Mouse (Mus musculus): ENCODE results near the gene Eif4a3. TPM values are rescaled to one million over a fixed set of nuclear protein-coding genes. Genes with fewer than 3 reads are reported as not detected.
A peak's percentile ranks its signal among the peaks of the same experiment; 100 is the strongest.
"Not testable (repeated sequence)": the region's sequence is repeated elsewhere in the genome, so short reads cannot be mapped to it uniquely, and the experiment has no call there.

Eif4a3 gene
- polyA plus RNA-seq, 1 experiment from 2014 or later: 165 TPM

DNA sequence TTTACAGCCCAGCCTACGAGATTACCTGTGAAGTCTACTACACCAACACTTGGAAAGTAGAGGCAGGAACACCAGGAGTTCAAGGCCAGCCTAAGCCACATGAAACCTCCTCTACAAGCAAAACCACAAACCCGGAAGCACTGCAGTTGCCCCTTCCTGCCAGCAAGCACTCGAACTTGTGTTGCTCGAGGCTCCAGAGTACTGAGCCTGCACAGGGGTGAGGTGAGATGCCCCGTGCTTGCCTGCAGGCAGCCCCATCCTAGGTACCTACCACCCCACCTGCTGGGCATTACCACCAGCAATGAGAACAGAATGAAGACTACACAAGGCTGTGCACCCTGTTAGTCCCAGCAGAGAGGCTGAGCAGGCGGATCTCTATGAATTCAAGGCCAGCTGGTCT, 1.9 kb downstream of the Eif4a3 start:
- no peaks in the 10 kb centered on the region for H3K9me3 ChIP-seq (replicated peaks)
- no peak overlapping the region for H3K27ac ChIP-seq (replicated peaks)
- H3K27me3 ChIP-seq: peaks cover 12% of the 10 kb centered on the region; the same call in 1 of the 2 replicates
- peaks cover 28% of the 10 kb centered on the region for H3K4me1 ChIP-seq (replicated peaks)
- H3K4me2 ChIP-seq: peak overlapping the region; percentile 94
- WGBS (ENCODE audit: insufficient replicate concordance): 38% methylated on average over 6 of the region's 6 CpGs
- H3K9ac ChIP-seq: no peak overlapping the region
- peak overlapping the region; percentile 87 for H3K4me3 ChIP-seq (replicated peaks)
- peaks cover 52% of the 10 kb centered on the region for H3K36me3 ChIP-seq (replicated peaks)
- no peak for ATAC-seq (ENCODE audit: insufficient read depth)

GRCm38 (mm10) chr11:119292861-119293260, 7.0 kb downstream of the Eif4a3 start:
- H3K27ac ChIP-seq (replicated peaks); H3K9me3 ChIP-seq (replicated peaks); H3K4me2 ChIP-seq; H3K4me3 ChIP-seq (replicated peaks); H3K9ac ChIP-seq; H3K4me1 ChIP-seq (replicated peaks); ATAC-seq (ENCODE audit: insufficient read depth); H3K27me3 ChIP-seq: not testable (repeated sequence)
- 79% methylated on average over 8 of the region's 8 CpGs for WGBS (ENCODE audit: insufficient replicate concordance)
- peaks cover 98% of the 10 kb centered on the region for H3K36me3 ChIP-seq (replicated peaks)

- Histone ChIP-seq H3K4me1 (replicated peaks) (no peaks in the 10 kb centered on the region), H3K4me2 (no peak overlapping the region), H3K36me3 (replicated peaks) (peaks cover 60% of the 10 kb centered on the region)
Measured at GRCm38 (mm10) chr11:119287207-119287992, 12.5 kb downstream of the Eif4a3 start.

GRCm38 (mm10) chr11:119285791-119286527, 13.9 kb downstream of the Eif4a3 start:
- Histone ChIP-seq H3K9ac (no peak overlapping the region), H3K4me1 (replicated peaks) (no peaks in the 10 kb centered on the region), H3K4me3 (replicated peaks) (no peak overlapping the region), H3K4me2 (no peak overlapping the region), H3K27me3 (no peaks in the 10 kb centered on the region), H3K27ac (replicated peaks) (no peak overlapping the region), H3K9me3 (replicated peaks) (no peaks in the 10 kb centered on the region), H3K36me3 (replicated peaks) (peaks cover 46% of the 10 kb centered on the region)
- WGBS (ENCODE audit: insufficient replicate concordance): 66% methylated on average over 9 of the region's 9 CpGs
- no peak for ATAC-seq (ENCODE audit: insufficient read depth)

More at GRCm38 (mm10) chr11:119287207-119287992, 12.5 kb downstream of the Eif4a3 start:
- H3K9ac ChIP-seq: no peak overlapping the region
- H3K9me3 ChIP-seq (replicated peaks): no peaks in the 10 kb centered on the region
- no peaks in the 10 kb centered on the region for H3K27me3 ChIP-seq
- H3K4me3 ChIP-seq (replicated peaks): no peak overlapping the region
- no peak for ATAC-seq (ENCODE audit: insufficient read depth)
- no peak overlapping the region for H3K27ac ChIP-seq (replicated peaks)
- WGBS (ENCODE audit: insufficient replicate concordance): 83% methylated on average over 20 of the region's 20 CpGs

DNA sequence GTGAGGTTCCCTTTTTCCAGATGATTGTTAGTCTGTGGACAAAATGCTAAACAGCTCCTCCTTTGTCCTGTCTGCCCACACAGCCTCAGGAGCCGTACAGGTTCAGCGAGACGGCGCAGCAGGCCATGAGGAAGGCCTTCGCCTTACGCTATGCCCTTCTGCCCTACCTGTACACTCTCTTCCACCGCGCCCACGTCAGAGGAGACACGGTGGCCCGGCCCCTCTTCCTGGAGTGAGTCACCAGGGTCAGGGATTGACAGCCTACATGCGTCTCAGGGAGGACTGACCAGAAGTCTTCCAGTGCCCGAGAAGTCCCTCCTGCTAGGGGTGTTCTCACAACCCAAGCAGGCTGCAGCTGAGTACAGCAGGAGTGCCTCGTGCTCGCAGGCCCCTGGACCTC, 18.9 kb downstream of the Eif4a3 start:
- no peak for ATAC-seq (ENCODE audit: insufficient read depth)
- WGBS (ENCODE audit: insufficient replicate concordance): 78% methylated on average over 15 of the region's 15 CpGs
- Histone ChIP-seq H3K27ac (replicated peaks) (no peak overlapping the region), H3K4me1 (replicated peaks) (no peaks in the 10 kb centered on the region), H3K36me3 (replicated peaks) (no peaks in the 10 kb centered on the region; the same call in 1 of the 2 replicates), H3K9ac (no peak overlapping the region), H3K9me3 (replicated peaks) (no peaks in the 10 kb centered on the region), H3K27me3 (no peaks in the 10 kb centered on the region), H3K4me3 (replicated peaks) (no peak overlapping the region), H3K4me2 (no peak overlapping the region)

- ATAC-seq (ENCODE audit: insufficient read depth): no peak
- H3K4me2 ChIP-seq: no peak overlapping the region
- no peak overlapping the region for H3K27ac ChIP-seq (replicated peaks)
- no peak overlapping the region for H3K4me3 ChIP-seq (replicated peaks)
- H3K27me3 ChIP-seq: no peaks in the 10 kb centered on the region
- 75% methylated on average over 8 of the region's 8 CpGs for WGBS (ENCODE audit: insufficient replicate concordance)
- peaks cover 18% of the 10 kb centered on the region for H3K4me1 ChIP-seq (replicated peaks)
- H3K9ac ChIP-seq: no peak overlapping the region
- H3K9me3 ChIP-seq (replicated peaks): no peaks in the 10 kb centered on the region
- peaks cover 26% of the 10 kb centered on the region for H3K36me3 ChIP-seq (replicated peaks)
Measured at GRCm38 (mm10) chr11:119273186-119273930, 26.5 kb downstream of the Eif4a3 start.

DNA sequence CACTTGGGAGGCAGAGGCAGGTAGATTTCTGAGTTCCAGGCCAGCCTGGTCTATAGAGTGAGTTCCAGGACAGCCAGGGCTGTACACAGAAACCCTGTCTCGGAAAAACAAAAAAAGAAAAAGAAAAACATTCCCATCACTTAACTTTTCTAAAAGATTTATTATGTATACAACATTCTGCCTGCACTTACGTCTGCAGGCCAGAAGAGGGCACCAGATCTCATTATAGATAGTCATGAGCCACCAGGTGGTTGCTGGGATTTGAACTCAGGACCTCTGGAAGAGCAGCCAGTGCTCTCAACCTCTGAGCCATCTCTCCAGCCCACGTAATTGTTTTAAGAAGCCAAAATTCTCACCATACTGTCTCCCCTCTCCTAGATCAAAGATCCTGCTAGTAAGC, 27.4 kb downstream of the Eif4a3 start:
- peaks cover 26% of the 10 kb centered on the region for H3K36me3 ChIP-seq (replicated peaks)
- H3K27me3 ChIP-seq; H3K4me3 ChIP-seq (replicated peaks); ATAC-seq (ENCODE audit: insufficient read depth); H3K9me3 ChIP-seq (replicated peaks); H3K9ac ChIP-seq; H3K27ac ChIP-seq (replicated peaks); H3K4me2 ChIP-seq: not testable (repeated sequence)
- H3K4me1 ChIP-seq (replicated peaks): peaks cover 26% of the 10 kb centered on the region
- WGBS (ENCODE audit: insufficient replicate concordance): 52% methylated on average over 3 of the region's 3 CpGs

DNA sequence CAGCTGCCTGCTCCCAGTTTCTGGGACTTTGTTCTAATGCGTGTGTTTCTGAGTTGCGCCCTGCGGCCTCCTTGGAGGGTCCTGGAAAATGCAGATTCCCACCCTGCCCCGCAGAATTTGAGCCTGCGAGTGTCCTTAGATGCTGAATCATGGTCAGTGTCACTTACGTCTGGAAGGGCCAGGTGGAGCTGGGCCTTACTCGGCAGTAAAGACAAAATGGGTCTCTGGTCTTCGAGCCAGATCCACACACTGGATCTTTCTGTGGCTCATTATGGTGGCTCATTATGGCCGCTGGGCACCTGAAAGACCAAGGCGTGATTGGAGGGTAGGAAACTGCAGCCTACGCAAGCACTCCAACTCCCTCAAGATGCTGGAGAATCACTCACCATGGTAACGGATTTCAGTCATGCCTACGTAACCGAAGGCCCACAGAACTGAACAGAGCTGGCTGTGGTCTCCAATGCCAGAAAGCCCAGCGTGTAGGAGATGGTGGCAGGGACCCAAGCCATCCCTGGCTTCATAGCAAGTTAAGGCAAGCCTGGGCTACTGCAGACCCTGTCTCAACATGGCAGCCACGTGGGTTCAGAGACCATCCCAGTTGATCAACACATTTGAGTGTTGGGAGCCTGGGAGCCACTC, 31.2 kb downstream of the Eif4a3 start:
- Histone ChIP-seq H3K4me3 (replicated peaks) (peak overlapping the region; percentile 76), H3K27me3 (no peaks in the 10 kb centered on the region), H3K9me3 (replicated peaks) (no peaks in the 10 kb centered on the region), H3K27ac (replicated peaks) (no peak overlapping the region; the same call in 1 of the 2 replicates), H3K9ac (no peak overlapping the region), H3K4me1 (replicated peaks) (peaks cover 32% of the 10 kb centered on the region), H3K36me3 (replicated peaks) (peaks cover 11% of the 10 kb centered on the region; the same call in 1 of the 2 replicates), H3K4me2 (peak overlapping the region; percentile 97)
- no peak for ATAC-seq (ENCODE audit: insufficient read depth)
- WGBS (ENCODE audit: insufficient replicate concordance): 64% methylated on average over 16 of the region's 16 CpGs

- H3K4me2 ChIP-seq: peak within 1 kb of the TSS; percentile 97
- H3K27me3 ChIP-seq: no peaks in the 10 kb centered on the region
- peaks cover 27% of the 10 kb centered on the region for H3K4me1 ChIP-seq (replicated peaks)
- H3K9me3 ChIP-seq (replicated peaks): no peaks in the 10 kb centered on the region
- peak within 1 kb of the TSS; percentile 76 for H3K4me3 ChIP-seq (replicated peaks)
- H3K36me3 ChIP-seq (replicated peaks): peaks cover 5% of the 10 kb centered on the region; the same call in 1 of the 2 replicates
- WGBS (ENCODE audit: insufficient replicate concordance): 3% methylated on average over 52 of the region's 52 CpGs
- H3K27ac ChIP-seq (replicated peaks): peak within 1 kb of the TSS; percentile 64; the same call in 1 of the 2 replicates
- ATAC-seq (ENCODE audit: insufficient read depth): peak; percentile 68
- H3K9ac ChIP-seq: peak within 1 kb of the TSS; percentile 78
Measured at GRCm38 (mm10) chr11:119267768-119268556, 31.9 kb downstream of the Eif4a3 start, which contains the start of gene Gaa. Gene Gaa (plus strand): TSS chr11:119267887.

DNA sequence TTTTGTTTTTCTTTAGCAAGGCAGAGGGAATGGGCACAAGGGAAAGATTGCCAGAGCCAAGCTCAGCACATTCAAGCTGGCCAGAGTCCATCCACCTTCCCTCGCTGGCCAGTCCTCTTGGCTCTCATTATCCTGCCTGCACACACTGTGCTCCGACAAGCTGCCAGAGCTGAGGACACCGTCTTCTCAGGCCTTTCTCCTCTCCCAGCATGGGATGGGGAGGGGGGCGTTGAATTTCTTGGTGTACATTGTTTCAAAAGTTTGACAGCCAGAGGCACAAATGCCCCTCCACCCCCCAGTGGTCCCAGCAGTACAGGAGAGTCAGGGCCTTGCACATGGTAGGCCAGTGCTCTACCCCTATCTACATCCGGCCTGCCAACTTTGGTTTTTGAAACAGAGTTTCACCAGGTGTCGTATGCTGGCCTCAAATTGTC, 32.6 kb downstream of the Eif4a3 start:
- H3K4me1 ChIP-seq (replicated peaks): peaks cover 27% of the 10 kb centered on the region
- no peak overlapping the region for H3K9ac ChIP-seq
- WGBS (ENCODE audit: insufficient replicate concordance): 49% methylated on average over 6 of the region's 6 CpGs
- no peak overlapping the region for H3K27ac ChIP-seq (replicated peaks)
- peak overlapping the region; percentile 76 for H3K4me3 ChIP-seq (replicated peaks)
- H3K4me2 ChIP-seq: peak overlapping the region; percentile 97
- no peaks in the 10 kb centered on the region for H3K9me3 ChIP-seq (replicated peaks)
- no peaks in the 10 kb centered on the region for H3K36me3 ChIP-seq (replicated peaks)
- H3K27me3 ChIP-seq: no peaks in the 10 kb centered on the region
- peak; percentile 22 for ATAC-seq (ENCODE audit: insufficient read depth)

Data from liver, embryonic 15.5 days (tissue).